Mouse (Mus musculus) midbrain, embryonic 10.5 days (tissue): Measurements from ENCODE around the gene Rbm20. TPM values are rescaled to one million over a fixed set of nuclear protein-coding genes. Genes with fewer than 3 reads are reported as not detected.

Source experiments
- DNase-seq: peaks from one replicate; pipeline ENCODE4 v3.0.0-alpha.2; 2017; ENCODE audit warnings: low spot score
- H3K27ac ChIP-seq: fragments of 300-500 bp; sonication (generic); replicated peaks from 2 replicates; pipeline ENCODE4 v1.5.1; 2016; ENCODE audit warnings: mild to moderate bottlenecking
- H3K27me3 ChIP-seq: fragments of 300-500 bp; sonication (generic); 2 replicates; pipeline ENCODE4 v1.6.1; 2016; ENCODE audit warnings: low read depth, mild to moderate bottlenecking; ENCODE audit not compliant: poor library complexity, severe bottlenecking
- H3K36me3 ChIP-seq: fragments of 300-500 bp; sonication (generic); 2 replicates; pipeline ENCODE4 v1.6.1; 2016; ENCODE audit warnings: mild to moderate bottlenecking, moderate library complexity
- H3K4me1 ChIP-seq: fragments of 300-500 bp; sonication (generic); 2 replicates; pipeline ENCODE4 v1.6.1; 2016
- H3K4me3 ChIP-seq: fragments of 300-500 bp; sonication (generic); 2 replicates; pipeline ENCODE4 v1.5.1; 2016; ENCODE audit warnings: mild to moderate bottlenecking, moderate library complexity
- H3K9me3 ChIP-seq: fragments of 300-500 bp; sonication (generic); replicated peaks from 2 replicates; pipeline ENCODE4 v1.6.1; 2016; ENCODE audit warnings: mild to moderate bottlenecking
- WGBS: fragments of 180-500 bp; shearing (Covaris S2); methylation state at CpG from one replicate; pipeline ENCODE4 v1.1.7; 2016; 5-methylcytosine and 5-hydroxymethylcytosine counted together
- polyA plus RNA-seq: library from polyadenylated mRNA; unstranded; fragments of >200 nt; fragmentation: Nextera tagmentation; extraction: Ambion mirVana; gene quantifications from 2 replicates; pipeline ENCODE4 v1.2.1, GENCODE M21; 2016

Gene Rbm20
- polyA plus RNA-seq, 1 experiment from 2014 or later, result 0.75 TPM

DNA sequence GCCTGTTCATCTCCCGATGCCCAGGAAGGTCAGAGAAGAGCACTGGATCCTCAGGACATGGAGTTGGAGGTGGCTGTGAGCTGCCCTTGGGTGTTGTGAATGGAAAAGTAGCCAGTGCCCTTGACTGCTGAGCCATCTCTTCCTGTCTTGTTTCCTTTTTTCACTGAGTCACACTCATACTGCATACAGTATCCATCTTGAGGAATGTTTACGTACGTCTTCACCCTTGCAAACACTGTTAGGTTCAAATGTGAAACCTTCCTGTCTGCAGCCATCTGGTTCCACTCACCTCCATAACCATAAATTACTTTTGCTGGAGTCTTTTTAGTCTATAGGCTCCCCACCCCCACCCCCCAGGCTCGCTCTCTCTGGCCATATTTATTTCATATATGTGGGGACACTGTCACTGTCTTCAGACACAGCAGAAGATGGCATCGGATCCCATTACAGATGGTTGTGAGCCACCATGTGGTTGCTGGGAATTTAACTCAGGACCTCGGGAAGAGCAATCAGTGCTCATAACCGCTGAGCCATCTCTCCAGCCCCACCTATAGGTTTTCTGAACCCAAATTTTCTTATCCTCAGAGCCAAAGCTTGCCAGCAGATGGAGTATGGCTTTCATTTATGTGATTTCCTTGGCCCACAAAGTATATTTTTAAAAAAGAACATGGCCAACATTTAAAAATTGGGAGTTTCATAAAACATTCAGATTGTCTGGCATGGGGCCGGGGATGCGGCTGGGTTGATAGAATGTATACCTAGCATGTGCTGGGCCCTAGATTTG, 51.0 kb downstream of the Rbm20 start:
- H3K27me3 ChIP-seq, result 0 out of 2 replicates have a peak, but pooled peaks cover 10% of the 10 kb centered on the region
- no peaks in the 10 kb centered on the region for H3K36me3 ChIP-seq
- H3K9me3 ChIP-seq, result no peaks in the 10 kb centered on the region
- no peak for DNase-seq
- peaks cover 4% of the 10 kb centered on the region; the same call in 1 of the 2 replicates for H3K4me1 ChIP-seq
- no peak overlapping the region for H3K27ac ChIP-seq
- WGBS, result 84% methylated on average over 9 of the region's 9 CpGs
- no peak overlapping the region for H3K4me3 ChIP-seq

DNA sequence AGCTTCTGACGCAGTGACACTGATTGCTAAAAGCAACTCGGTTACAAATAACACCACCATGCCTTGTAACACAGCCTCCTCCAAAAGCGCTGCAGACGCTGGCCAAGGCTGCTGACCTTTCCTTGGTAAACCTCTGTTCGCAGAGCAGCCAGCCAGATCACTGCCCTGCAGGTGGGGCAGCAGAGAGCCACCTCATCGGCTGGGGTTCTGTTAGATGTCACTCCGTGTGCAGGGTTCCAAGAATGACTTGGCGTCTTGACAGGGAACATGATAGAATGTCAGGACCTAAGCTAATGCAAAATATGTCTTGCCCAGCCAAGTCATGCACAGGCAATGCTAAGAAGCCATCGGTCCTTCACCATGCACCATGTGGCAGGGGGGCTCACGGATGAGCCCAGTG, 52.8 kb downstream of the Rbm20 start:
- Histone ChIP-seq H3K4me1 (peaks cover 4% of the 10 kb centered on the region; the same call in 1 of the 2 replicates), H3K4me3 (no peak overlapping the region), H3K27ac (no peak overlapping the region), H3K36me3 (no peaks in the 10 kb centered on the region), H3K9me3 (no peaks in the 10 kb centered on the region), H3K27me3 (0 out of 2 replicates have a peak, but pooled peaks cover 10% of the 10 kb centered on the region)
- no peak for DNase-seq
- 86% methylated on average over 10 of the region's 10 CpGs for WGBS

DNA sequence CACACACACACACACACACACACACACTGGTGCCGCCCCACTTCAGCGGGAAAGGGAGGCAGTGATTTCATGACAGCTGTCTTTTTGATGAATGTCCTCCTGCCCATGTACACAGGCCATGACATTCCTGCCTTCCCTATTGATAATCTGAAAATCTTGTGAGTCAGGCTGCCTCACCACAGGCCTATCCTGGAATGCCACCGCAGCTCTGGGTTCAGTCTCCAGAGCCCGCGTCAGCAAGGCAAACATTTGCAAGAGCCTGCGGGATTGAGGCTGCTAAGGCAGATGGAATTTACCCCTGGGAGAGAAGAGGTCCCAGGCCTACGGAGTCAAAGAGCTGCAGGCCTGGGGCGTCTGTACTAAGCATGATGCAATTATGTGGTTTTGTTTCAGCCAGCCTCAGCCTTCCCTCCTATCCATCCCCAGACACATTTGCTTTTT, 54.7 kb downstream of the Rbm20 start:
- no peaks in the 10 kb centered on the region for H3K36me3 ChIP-seq

DNA sequence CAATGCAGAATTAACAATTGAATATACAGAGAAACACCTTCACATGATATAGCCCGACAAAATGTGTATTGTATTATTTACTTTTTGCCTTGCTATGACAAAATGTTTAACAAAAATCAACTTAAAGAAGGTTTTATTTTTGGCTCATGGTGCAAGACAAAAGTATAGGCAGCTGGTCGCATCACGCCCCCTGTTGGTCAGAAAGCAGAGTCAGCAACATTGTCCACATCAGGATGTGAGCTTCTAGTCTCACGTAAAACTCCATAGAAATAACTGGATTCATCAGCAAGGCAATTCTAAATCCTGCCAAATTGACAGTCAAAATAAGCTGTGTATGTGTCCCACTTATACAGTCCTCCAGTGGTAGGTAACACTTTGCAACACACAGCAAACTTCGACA, 57.7 kb downstream of the Rbm20 start:
- Histone ChIP-seq H3K4me1 (peaks cover 11% of the 10 kb centered on the region; the same call in 1 of the 2 replicates), H3K27me3 (no peaks in the 10 kb centered on the region), H3K9me3 (no peaks in the 10 kb centered on the region), H3K36me3 (no peaks in the 10 kb centered on the region), H3K4me3 (no peak overlapping the region), H3K27ac (no peak overlapping the region)
- DNase-seq, result no peak
- 54% methylated on average over 5 of the region's 5 CpGs for whole genome bisulfite sequencing

More for the DNA sequence above, 54.7 kb downstream of the Rbm20 start:
- DNase-seq, result no peak
- Histone ChIP-seq H3K4me1 (peaks cover 4% of the 10 kb centered on the region; the same call in 1 of the 2 replicates), H3K27ac (0 out of 2 replicates have a peak overlapping the region, but pooled peaks have one; percentile 17), H3K9me3 (no peaks in the 10 kb centered on the region), H3K27me3 (0 out of 2 replicates have a peak, but pooled peaks cover 9% of the 10 kb centered on the region), H3K4me3 (no peak overlapping the region)
- WGBS, result 66% methylated on average over 8 of the region's 8 CpGs

DNA sequence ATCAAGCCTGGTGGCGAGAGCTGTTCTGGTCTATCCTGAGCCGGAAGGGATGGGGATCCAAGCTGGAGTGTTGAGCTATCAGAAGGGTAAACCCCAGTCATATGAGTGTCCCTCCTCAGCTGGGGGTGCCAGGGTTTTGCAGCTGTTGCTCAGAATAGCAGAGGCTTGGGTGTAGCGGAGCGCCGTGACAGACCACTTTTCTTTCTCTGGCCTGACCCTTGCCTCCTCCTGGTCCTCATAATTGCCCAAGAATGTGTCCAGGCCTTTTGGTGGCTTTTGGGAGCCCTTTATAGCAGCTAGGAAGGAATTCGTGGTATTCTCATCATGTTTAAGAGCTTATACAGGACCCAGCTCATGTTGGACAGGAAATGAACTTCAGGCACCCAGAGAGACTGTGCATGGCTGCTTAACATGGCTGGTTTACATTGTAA, 61.6 kb downstream of the Rbm20 start:
- Histone ChIP-seq H3K4me1 (peaks cover 10% of the 10 kb centered on the region; the same call in 1 of the 2 replicates), H3K27me3 (no peaks in the 10 kb centered on the region), H3K36me3 (no peaks in the 10 kb centered on the region), H3K9me3 (no peaks in the 10 kb centered on the region), H3K27ac (no peak overlapping the region), H3K4me3 (no peak overlapping the region)
- 72% methylated on average over 6 of the region's 6 CpGs for WGBS
- DNase-seq, result no peak

DNA sequence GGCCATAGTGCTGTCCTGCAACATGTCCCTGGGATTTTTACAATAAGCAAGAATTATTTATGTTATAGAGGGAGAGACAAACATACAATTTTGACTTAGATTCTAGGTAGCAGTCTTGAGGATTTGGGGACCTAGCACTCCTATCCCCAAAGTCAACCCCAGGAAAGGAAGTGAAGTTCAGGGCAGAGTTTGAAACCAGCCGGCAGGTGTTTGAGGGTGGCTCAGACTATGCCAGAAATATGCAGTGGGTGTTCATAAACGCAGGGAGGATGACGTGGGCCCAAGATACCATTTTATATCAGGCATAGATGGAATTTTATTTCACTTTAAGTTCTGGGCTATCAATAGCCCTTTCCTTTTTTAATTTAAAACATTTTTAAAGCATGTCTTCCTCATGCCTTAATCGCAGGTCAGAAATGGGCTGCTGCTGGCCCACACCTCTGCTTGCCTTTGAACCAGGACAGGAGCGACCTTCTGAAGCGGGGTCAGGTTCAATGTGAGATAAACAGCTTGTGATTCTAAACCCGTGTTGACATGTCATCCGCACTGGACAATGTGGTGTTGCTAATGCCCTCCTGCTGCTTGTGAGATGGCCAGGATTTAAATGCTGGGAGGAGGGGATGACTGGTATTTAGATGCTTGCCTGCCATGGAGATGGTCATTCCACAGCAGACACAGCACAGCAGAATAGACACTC, 62.6 kb downstream of the Rbm20 start:
- 81% methylated on average over 8 of the region's 8 CpGs for WGBS
- no peak overlapping the region for H3K4me3 ChIP-seq
- peaks cover 10% of the 10 kb centered on the region; the same call in 1 of the 2 replicates for H3K4me1 ChIP-seq
- H3K36me3 ChIP-seq, result no peaks in the 10 kb centered on the region
- DNase-seq, result no peak
- no peak overlapping the region for H3K27ac ChIP-seq
- no peaks in the 10 kb centered on the region for H3K9me3 ChIP-seq
- no peaks in the 10 kb centered on the region for H3K27me3 ChIP-seq

DNA sequence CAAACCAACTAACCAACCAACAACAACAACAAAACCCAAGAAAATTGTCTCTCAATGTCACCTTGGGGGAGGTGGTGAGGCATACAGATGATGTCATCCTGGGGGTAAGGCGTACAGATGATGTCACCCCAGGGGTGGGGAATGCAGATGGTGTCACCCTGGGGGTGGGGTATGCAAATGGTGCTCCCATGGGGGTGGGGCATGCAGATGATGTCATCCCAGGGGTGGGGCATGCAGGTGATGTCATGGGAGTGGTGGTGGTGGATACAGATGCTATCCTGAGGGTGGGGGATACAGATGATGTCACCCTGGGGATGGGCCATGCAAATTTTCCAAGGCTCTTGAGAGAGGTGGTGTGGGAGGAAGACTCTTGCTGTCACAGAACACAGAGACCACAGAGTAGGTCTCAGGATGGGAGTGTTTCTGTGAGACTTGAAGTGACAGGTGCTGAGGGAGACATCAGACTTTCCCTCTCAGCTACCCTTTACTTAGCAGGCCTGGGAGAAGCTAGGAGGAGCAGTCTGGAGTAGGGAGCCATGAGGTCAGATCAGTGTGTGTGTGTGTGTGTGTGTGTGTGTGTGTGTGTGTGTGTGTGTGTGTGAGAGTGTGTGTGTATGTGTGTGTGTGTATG, 63.8 kb downstream of the Rbm20 start:
- H3K27ac ChIP-seq, result no peak overlapping the region
- 95% methylated on average over 1 of the region's 1 CpGs for WGBS

DNA sequence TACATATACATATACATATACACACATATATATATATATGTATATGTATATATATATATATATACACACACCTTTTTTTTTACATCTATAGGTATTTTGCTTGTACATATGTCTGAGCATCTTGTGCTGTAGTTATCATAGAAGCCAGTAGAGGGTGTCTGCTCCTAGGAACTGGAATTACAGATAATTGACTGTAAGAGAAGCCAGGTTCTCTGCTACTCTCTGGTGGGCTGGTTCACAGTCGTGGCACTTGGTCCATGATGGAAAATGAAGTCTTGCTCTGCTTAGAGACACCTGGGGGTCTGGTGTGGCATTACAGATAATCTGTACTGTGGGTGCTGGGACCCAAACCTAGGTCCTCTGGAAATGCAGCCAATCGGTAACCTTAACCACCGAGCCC, 64.8 kb downstream of the Rbm20 start:
- Histone ChIP-seq H3K9me3 (no peaks in the 10 kb centered on the region), H3K4me3 (no peak overlapping the region), H3K27me3 (no peaks in the 10 kb centered on the region), H3K36me3 (no peaks in the 10 kb centered on the region), H3K27ac (no peak overlapping the region), H3K4me1 (peaks cover 14% of the 10 kb centered on the region; the same call in 1 of the 2 replicates)
- DNase-seq, result no peak
- 72% methylated on average over 3 of the region's 3 CpGs for WGBS

More for the DNA sequence above, 63.8 kb downstream of the Rbm20 start:
- Histone ChIP-seq H3K4me3 (no peak overlapping the region), H3K36me3 (no peaks in the 10 kb centered on the region), H3K9me3 (no peaks in the 10 kb centered on the region), H3K4me1 (peaks cover 13% of the 10 kb centered on the region; the same call in 1 of the 2 replicates), H3K27me3 (no peaks in the 10 kb centered on the region)
- DNase-seq, result no peak

DNA sequence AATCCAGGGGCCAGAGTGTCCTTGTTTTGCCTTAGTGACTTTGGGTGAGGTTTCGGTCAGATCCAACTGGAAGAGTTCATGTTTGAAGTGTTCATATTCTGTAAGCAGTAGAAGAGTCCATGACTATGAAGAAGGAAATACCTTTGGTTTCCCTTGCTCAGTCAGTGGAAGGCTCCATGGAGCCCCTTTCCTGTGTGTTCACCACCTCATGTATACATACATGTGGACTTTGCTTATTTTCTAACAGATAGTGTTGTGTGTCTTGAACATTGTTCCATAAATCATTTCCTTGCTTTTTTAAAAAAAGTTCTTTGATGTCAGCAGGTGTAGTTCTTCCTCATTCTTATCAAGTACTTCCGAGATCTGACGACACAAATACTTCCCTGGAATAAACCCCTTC, 68.2 kb downstream of the Rbm20 start:
- Histone ChIP-seq H3K4me3 (no peak overlapping the region), H3K4me1 (0 out of 2 replicates have a peak, but pooled peaks cover 5% of the 10 kb centered on the region), H3K27me3 (no peaks in the 10 kb centered on the region), H3K36me3 (no peaks in the 10 kb centered on the region), H3K9me3 (no peaks in the 10 kb centered on the region), H3K27ac (no peak overlapping the region)
- no peak for DNase-seq
- WGBS, result 89% methylated on average over 3 of the region's 3 CpGs

DNA sequence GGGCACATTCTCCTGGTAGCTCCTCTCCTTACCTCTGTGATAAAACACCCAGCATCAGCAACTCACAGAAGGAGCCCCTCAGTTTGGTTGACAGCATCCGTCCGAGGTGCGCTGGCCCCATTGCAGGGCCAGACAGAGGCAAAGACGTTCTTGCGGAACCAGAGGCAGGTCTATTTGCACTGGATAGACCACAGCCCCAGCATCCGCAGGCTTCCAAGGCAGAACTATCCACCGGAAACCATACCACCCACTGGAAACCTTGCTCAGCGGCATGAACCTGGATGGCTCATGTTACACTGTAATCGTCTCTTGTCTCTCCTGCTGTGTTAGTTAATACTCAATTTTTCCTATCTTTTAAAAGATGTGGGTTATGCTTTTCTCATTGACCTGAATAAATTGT, 69.0 kb downstream of the Rbm20 start:
- H3K36me3 ChIP-seq, result no peaks in the 10 kb centered on the region
- 83% methylated on average over 9 of the region's 9 CpGs for WGBS
- no peak for DNase-seq
- no peaks in the 10 kb centered on the region for H3K9me3 ChIP-seq
- no peak overlapping the region for H3K4me3 ChIP-seq
- H3K27me3 ChIP-seq, result no peaks in the 10 kb centered on the region
- no peak overlapping the region for H3K27ac ChIP-seq
- 0 out of 2 replicates have a peak, but pooled peaks cover 5% of the 10 kb centered on the region for H3K4me1 ChIP-seq

DNA sequence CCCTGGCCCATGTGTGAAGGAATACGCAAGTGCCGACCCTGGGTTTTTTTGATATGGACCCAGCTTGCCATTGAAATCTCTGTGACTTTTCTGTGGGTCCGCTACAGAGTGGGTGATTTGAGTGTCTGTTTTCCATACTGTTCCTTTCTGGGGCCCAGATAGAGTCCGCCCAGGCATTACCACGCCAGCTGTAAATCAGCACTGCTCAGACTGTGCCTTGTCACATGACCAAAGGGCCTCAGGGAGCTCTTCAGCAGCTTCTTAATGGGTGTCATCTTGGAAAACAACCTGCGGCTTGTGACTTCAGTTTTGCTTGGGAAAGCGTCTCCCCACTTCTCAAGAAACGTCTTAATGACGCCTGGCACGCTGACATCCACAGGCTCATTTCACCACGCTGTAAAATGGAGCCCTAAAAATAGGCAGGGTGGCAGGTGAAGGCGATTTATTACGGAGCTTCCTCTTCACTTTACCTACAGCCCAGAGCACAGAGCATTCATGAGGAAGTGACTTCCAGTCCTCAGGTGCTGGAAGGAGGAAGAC, 71.2 kb downstream of the Rbm20 start:
- WGBS, result 89% methylated on average over 13 of the region's 13 CpGs
- Histone ChIP-seq H3K4me3 (no peak overlapping the region), H3K4me1 (0 out of 2 replicates have a peak, but pooled peaks cover 5% of the 10 kb centered on the region), H3K27ac (no peak overlapping the region), H3K27me3 (no peaks in the 10 kb centered on the region), H3K9me3 (no peaks in the 10 kb centered on the region), H3K36me3 (no peaks in the 10 kb centered on the region)
- DNase-seq, result no peak

DNA sequence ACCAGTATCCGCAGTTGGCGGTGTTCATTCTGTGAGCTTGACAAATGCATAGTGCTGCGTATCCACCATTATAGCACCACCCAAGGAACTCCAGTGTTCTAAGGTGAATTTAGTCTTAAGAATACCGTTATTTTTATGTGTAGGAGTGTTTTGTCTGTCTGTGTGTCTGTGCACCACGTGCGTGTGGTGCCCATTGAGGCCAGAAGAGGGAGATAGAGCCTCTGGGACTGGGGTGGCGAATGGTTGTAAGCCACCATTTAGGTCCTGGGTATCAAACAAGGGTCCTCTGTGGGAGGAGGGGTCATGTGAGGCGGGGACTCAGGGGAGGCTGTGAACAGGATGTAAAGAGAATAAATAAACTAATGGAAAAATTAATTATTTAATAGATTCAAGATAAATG, 72.2 kb downstream of the Rbm20 start:
- H3K4me3 ChIP-seq, result no peak overlapping the region
- DNase-seq, result no peak
- H3K4me1 ChIP-seq, result 0 out of 2 replicates have a peak, but pooled peaks cover 5% of the 10 kb centered on the region
- H3K27me3 ChIP-seq, result no peaks in the 10 kb centered on the region
- H3K9me3 ChIP-seq, result no peaks in the 10 kb centered on the region
- WGBS, result 94% methylated on average over 8 of the region's 8 CpGs
- no peaks in the 10 kb centered on the region for H3K36me3 ChIP-seq
- no peak overlapping the region for H3K27ac ChIP-seq
